In the genomic region with DNA sequence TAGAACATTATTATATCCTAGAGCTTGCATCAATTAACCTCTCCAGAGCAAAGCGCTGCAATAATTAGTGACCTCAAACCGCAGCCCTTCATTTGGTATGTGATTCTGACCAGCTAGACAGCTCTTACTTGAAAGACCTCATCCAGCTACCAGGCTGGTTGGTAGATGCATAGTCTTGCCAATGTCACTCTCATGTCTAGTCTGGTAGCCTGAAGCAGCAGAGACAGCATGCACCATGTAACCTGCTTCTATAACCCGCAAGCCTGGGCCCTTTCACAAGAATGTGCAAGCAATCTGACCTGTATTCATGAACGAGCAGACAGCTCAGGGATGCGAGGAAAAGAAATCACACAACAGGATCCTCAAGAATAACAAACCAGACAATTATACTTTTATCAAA, we compare ENCODE assay signal across 19 mouse cellular contexts. TPM values are rescaled to one million over a fixed set of nuclear protein-coding genes. Genes with fewer than 3 reads are reported as not detected.
"Had no signal": no experiment of that assay in that cellular context is flagged by ENCODE, and none has a peak within 500 bp of the region (broad histone marks: within the 10 kb centered on the region; RNA-seq: fewer than 3 reads in every experiment).

No protein-coding gene starts in this region.

- H3K36me3 ChIP-seq: neural tube, embryonic 12.5 days; neural tube, embryonic 13.5 days; neural tube, embryonic 15.5 days; stomach, embryonic 15.5 days had no signal

- H3K4me3 ChIP-seq: neural tube, embryonic 12.5 days; neural tube, embryonic 13.5 days; neural tube, embryonic 15.5 days; stomach, embryonic 15.5 days had no signal

- H3K27ac ChIP-seq: neural tube, embryonic 12.5 days; neural tube, embryonic 13.5 days; neural tube, embryonic 15.5 days; stomach, embryonic 15.5 days; stomach, postnatal 0 days had no signal

- H3K4me1 ChIP-seq: neural tube, embryonic 12.5 days; neural tube, embryonic 13.5 days; neural tube, embryonic 15.5 days; stomach, embryonic 15.5 days had no signal

- DNase-seq: right cerebral cortex, adult 18-20 months; right cerebral cortex, postnatal 14 days; right cerebral cortex, postnatal 25 days; right cerebral cortex, postnatal 4 days; spleen, adult 18-20 months; thymus, adult 18-20 months; thymus, adult 2 months; thymus, postnatal 14 days; thymus, postnatal 25 days; thymus, postnatal 36 days; thymus, postnatal 4 days had no signal

- H3K9ac ChIP-seq: neural tube, embryonic 12.5 days; neural tube, embryonic 13.5 days; neural tube, embryonic 15.5 days; stomach, embryonic 15.5 days had no signal

- H3K4me2 ChIP-seq: neural tube, embryonic 12.5 days; neural tube, embryonic 13.5 days; neural tube, embryonic 15.5 days; stomach, embryonic 15.5 days had no signal

- H3K27me3 ChIP-seq: neural tube, embryonic 12.5 days; neural tube, embryonic 13.5 days; neural tube, embryonic 15.5 days; stomach, embryonic 15.5 days had no signal

- H3K9me3 ChIP-seq: neural tube, embryonic 12.5 days; neural tube, embryonic 15.5 days; stomach, embryonic 15.5 days had no signal

RNA-seq across cellular contexts. Expression of a gene that starts 19.6 kb away (rescaled TPM):
- total RNA-seq: neutrophil, adult 5-6 weeks had no signal
- polyA plus RNA-seq: spleen, adult 2 months; thymus, postnatal 0 days had no signal
